Mouse (Mus musculus): ENCODE data around the gene Adgrd1. TPM values are rescaled to one million over a fixed set of nuclear protein-coding genes. Genes with fewer than 3 reads are reported as not detected.

Adgrd1 gene
- total and polyA plus RNA-seq, 3 experiments: 0.27 to 0.56 TPM; not detected in 1

- H3K9ac ChIP-seq (ENCODE audit: control insufficient read depth, low read depth, low read length, poor library complexity, severe bottlenecking): no peak overlapping the region
- TF ChIP-seq RAD21 (IDR thresholded peaks at IDR 0.05; ENCODE audit: low read depth, low read length): no peak
- no peak for TF ChIP-seq BHLHE40 (IDR thresholded peaks at IDR 0.05; ENCODE audit: borderline replicate concordance, low read depth, low read length)
- TF ChIP-seq ZC3H11A (IDR thresholded peaks at IDR 0.05; ENCODE audit: low read depth, low read length): no peak
- TF ChIP-seq RCOR1 (IDR thresholded peaks at IDR 0.05; ENCODE audit: low read depth, low read length): no peak
- TF ChIP-seq MEF2A (IDR thresholded peaks at IDR 0.05; ENCODE audit: extremely low read depth, insufficient replicate concordance, low read depth, low read length, poor library complexity, severe bottlenecking): no peak
- no peak for TF ChIP-seq POLR2AphosphoS5 (IDR thresholded peaks at IDR 0.05; ENCODE audit: borderline replicate concordance, low read depth, low read length)
- TF ChIP-seq ETS1 (IDR thresholded peaks at IDR 0.05; ENCODE audit: low read depth, low read length): no peak
- no peaks in the 10 kb centered on the region for H3K79me2 ChIP-seq (ENCODE audit: control insufficient read depth, insufficient read depth, low read length, poor library complexity)
- H3K36me3 ChIP-seq (ENCODE audit: control insufficient read depth in 1 of 2, insufficient read depth in 2 of 2, low read length in 2 of 2): no peaks in the 10 kb centered on the region
- H3K4me1 ChIP-seq (ENCODE audit: control insufficient read depth in 1 of 2, insufficient read depth in 2 of 2, low read length in 2 of 2): no peaks in the 10 kb centered on the region
- no peaks in the 10 kb centered on the region for H3K27me3 ChIP-seq (ENCODE audit: control insufficient read depth in 1 of 2, insufficient read depth in 2 of 2, low read length in 2 of 2)
- no peak for DNase-seq (ENCODE audit: low read depth, low spot score)
- H3K9me3 ChIP-seq (replicated peaks; ENCODE audit: insufficient read depth, low read length): no peaks in the 10 kb centered on the region
- no peak overlapping the region for H3K27ac ChIP-seq (ENCODE audit: control insufficient read depth, low read depth, low read length)
- no peak overlapping the region for H3K4me3 ChIP-seq (ENCODE audit: control insufficient read depth in 1 of 2, insufficient read depth in 1 of 2, low read depth in 2 of 2, low read length in 2 of 2)
Observed at GRCm38 (mm10) chr5:129225810-129226450, 129.4 kb downstream of the Adgrd1 start.

- Histone ChIP-seq H3K27me3 (ENCODE audit: control insufficient read depth in 1 of 2, insufficient read depth in 2 of 2, low read length in 2 of 2) (no peaks in the 10 kb centered on the region), H3K79me2 (ENCODE audit: control insufficient read depth, insufficient read depth, low read length, poor library complexity) (no peaks in the 10 kb centered on the region), H3K9ac (ENCODE audit: control insufficient read depth, low read depth, low read length, poor library complexity, severe bottlenecking) (no peak overlapping the region), H3K4me3 (ENCODE audit: control insufficient read depth in 1 of 2, insufficient read depth in 1 of 2, low read depth in 2 of 2, low read length in 2 of 2) (no peak overlapping the region), H3K9me3 (replicated peaks; ENCODE audit: insufficient read depth, low read length) (no peaks in the 10 kb centered on the region), H3K4me1 (ENCODE audit: control insufficient read depth in 1 of 2, insufficient read depth in 2 of 2, low read length in 2 of 2) (no peaks in the 10 kb centered on the region), H3K36me3 (ENCODE audit: control insufficient read depth in 1 of 2, insufficient read depth in 2 of 2, low read length in 2 of 2) (no peaks in the 10 kb centered on the region), H3K27ac (ENCODE audit: control insufficient read depth, low read depth, low read length) (no peak overlapping the region)
- TF ChIP-seq E2F4 (IDR thresholded peaks at IDR 0.05; ENCODE audit: borderline replicate concordance, low read depth, low read length) (no peak), MAFK (IDR thresholded peaks at IDR 0.05; ENCODE audit: borderline replicate concordance, low read depth, low read length) (no peak), JUND (IDR thresholded peaks at IDR 0.05; ENCODE audit: low read depth, low read length) (no peak), ZC3H11A (IDR thresholded peaks at IDR 0.05; ENCODE audit: low read depth, low read length) (no peak), MYC (IDR thresholded peaks at IDR 0.05; ENCODE audit: low read depth, low read length) (no peak), ZNF384 (IDR thresholded peaks at IDR 0.05; ENCODE audit: low read depth, low read length) (no peak), TAL1 (IDR thresholded peaks at IDR 0.05; ENCODE audit: low read length) (no peak), GABPA (IDR thresholded peaks at IDR 0.05; ENCODE audit: low read depth, low read length) (no peak), ETS1 (IDR thresholded peaks at IDR 0.05; ENCODE audit: low read depth, low read length) (no peak), BHLHE40 (IDR thresholded peaks at IDR 0.05; ENCODE audit: borderline replicate concordance, low read depth, low read length) (no peak), ZKSCAN1 (IDR thresholded peaks at IDR 0.05; ENCODE audit: low read depth, low read length) (no peak)
- no peak for DNase-seq (ENCODE audit: low read depth, low spot score)
Observed at GRCm38 (mm10) chr5:129228171-129228570, 131.6 kb downstream of the Adgrd1 start.

All from MEL (cell line).